Mouse (Mus musculus) embryo, embryonic 11.5 days (tissue): ENCODE measurements around the gene Hepacam.

Experiments used
- DNase-seq: peaks from one replicate; pipeline ENCODE4 v3.0.0-alpha.2; 2012; ENCODE audit warnings: low read depth, low spot score

Gene Hepacam

GRCm38 (mm10) chr9:37433823-37434560, 66.8 kb downstream of the Hepacam start:
- no peak for DNase-seq

- DNase-seq, result no peak
These were observed 67.8 kb downstream of the Hepacam start for GRCm38 (mm10) chr9:37434932-37435331.

GRCm38 (mm10) chr9:37435616-37436015, 68.5 kb downstream of the Hepacam start:
- no peak for DNase-seq
